Mouse (Mus musculus) liver, embryonic 14.5 days (tissue): ENCODE results near the gene Itgae.

Experiments
- CTCF ChIP-seq: IDR thresholded peaks from 2 replicates; pipeline ENCODE4 v1.5.1; 2016; ENCODE audit warnings: antibody characterized with exemption, low read depth, control low read depth
- EP300 ChIP-seq: IDR thresholded peaks from 2 replicates; pipeline ENCODE4 v1.6.1; 2016; ENCODE audit warnings: antibody characterized with exemption, low read depth

- TF ChIP-seq CTCF (no peak), EP300 (no peak)
These were observed 5.6 kb upstream of the Itgae start for GRCm38 (mm10) chr11:73084804-73085231.
